Mouse (Mus musculus) adipocyte (in vitro differentiated cells): Measurements from ENCODE around the gene Chgb.
A peak's percentile ranks its signal among the peaks of the same experiment; 100 is the strongest.

ENCODE experiments used
- DNase-seq: peaks from one replicate; pipeline ENCODE4 v3.0.0-alpha.2; 2016; ENCODE audit warnings: low spot score

Chgb gene

GRCm38 (mm10) chr2:132780978-132781377 is at the start of gene Chgb:
Gene Chgb (plus strand): TSS chr2:132781278.
- no peak for DNase-seq

- no peak for DNase-seq
These were observed 48.1 kb upstream of the Chgb start for GRCm38 (mm10) chr2:132732940-132733339.

- no peak for DNase-seq
These were observed 47.2 kb upstream of the Chgb start for GRCm38 (mm10) chr2:132733603-132734573.

GRCm38 (mm10) chr2:132738816-132739432 is 42.2 kb upstream of the Chgb start:
- no peak for DNase-seq

GRCm38 (mm10) chr2:132741862-132742347 is 39.2 kb upstream of the Chgb start:
- DNase-seq: no peak

- peak; percentile 14 for DNase-seq
These were observed 36.2 kb upstream of the Chgb start for GRCm38 (mm10) chr2:132744866-132745265.

- no peak for DNase-seq
These were observed 35.0 kb upstream of the Chgb start for GRCm38 (mm10) chr2:132746108-132746507.

GRCm38 (mm10) chr2:132750726-132751125 is 30.4 kb upstream of the Chgb start:
- no peak for DNase-seq

- no peak for DNase-seq
These were observed 29.7 kb upstream of the Chgb start for GRCm38 (mm10) chr2:132751141-132752066.

GRCm38 (mm10) chr2:132752398-132752797 is 28.7 kb upstream of the Chgb start:
- no peak for DNase-seq

GRCm38 (mm10) chr2:132753137-132753536 is 27.9 kb upstream of the Chgb start:
- no peak for DNase-seq

- no peak for DNase-seq
These were observed 23.2 kb upstream of the Chgb start for GRCm38 (mm10) chr2:132757911-132758310.

- DNase-seq: no peak
These were observed 10.3 kb upstream of the Chgb start for GRCm38 (mm10) chr2:132770822-132771221.

GRCm38 (mm10) chr2:132781439-132782068 is 476 bp downstream of the Chgb start:
- DNase-seq: peak; percentile 81

- DNase-seq: no peak
These were observed 3.0 kb downstream of the Chgb start for GRCm38 (mm10) chr2:132784039-132784438.

GRCm38 (mm10) chr2:132793441-132794203 is 12.5 kb downstream of the Chgb start:
- DNase-seq: no peak

GRCm38 (mm10) chr2:132794204-132794586 is 13.1 kb downstream of the Chgb start:
- DNase-seq: no peak

GRCm38 (mm10) chr2:132802976-132803375 is 21.9 kb downstream of the Chgb start:
- DNase-seq: no peak

GRCm38 (mm10) chr2:132815608-132816314 is 34.7 kb downstream of the Chgb start, which contains the start of the genes Trmt6 and Mcm8:
Gene Trmt6 (minus strand): TSS chr2:132816055.
Gene Mcm8 (plus strand): TSS chr2:132816141.
- peak; percentile 98 for DNase-seq

GRCm38 (mm10) chr2:132841071-132841470 is 60.0 kb downstream of the Chgb start:
- no peak for DNase-seq
